Mouse (Mus musculus) hindbrain, embryonic 10.5 days (tissue): ENCODE data around the gene Prkra. TPM values are rescaled to one million over a fixed set of nuclear protein-coding genes. Genes with fewer than 3 reads are reported as not detected.

Source experiments
- DNase-seq: peaks from one replicate; pipeline ENCODE4 v3.0.0-alpha.2; 2017; ENCODE audit warnings: low spot score
- H3K27ac ChIP-seq: fragments of 300-500 bp; sonication (generic); 2 replicates; pipeline ENCODE4 v1.5.1; 2016; ENCODE audit warnings: mild to moderate bottlenecking, moderate library complexity
- H3K27me3 ChIP-seq: fragments of 300-500 bp; sonication (generic); 2 replicates; pipeline ENCODE4 v1.6.1; 2016; ENCODE audit warnings: mild to moderate bottlenecking; ENCODE audit not compliant: poor library complexity, insufficient read depth, severe bottlenecking
- H3K36me3 ChIP-seq: fragments of 300-500 bp; sonication (generic); 2 replicates; pipeline ENCODE4 v1.6.1; 2016; ENCODE audit warnings: mild to moderate bottlenecking, moderate library complexity
- H3K4me1 ChIP-seq: fragments of 300-500 bp; sonication (generic); replicated peaks from 2 replicates; pipeline ENCODE4 v1.6.1; 2016; ENCODE audit warnings: mild to moderate bottlenecking
- H3K4me3 ChIP-seq: fragments of 300-500 bp; sonication (generic); 2 replicates; pipeline ENCODE4 v1.5.1; 2016; ENCODE audit warnings: mild to moderate bottlenecking, moderate library complexity
- H3K9me3 ChIP-seq: fragments of 300-500 bp; sonication (generic); 2 replicates; pipeline ENCODE4 v1.6.1; 2016; ENCODE audit warnings: mild to moderate bottlenecking, moderate library complexity
- WGBS: fragments of 180-500 bp; shearing (Covaris S2); methylation state at CpG from one replicate; pipeline ENCODE4 v1.1.7; 2016; 5-methylcytosine and 5-hydroxymethylcytosine counted together
- polyA plus RNA-seq: library from polyadenylated mRNA; unstranded; fragments of >200 nt; fragmentation: Nextera tagmentation; extraction: Ambion mirVana; gene quantifications from 2 replicates; pipeline ENCODE4 v1.2.1, GENCODE M21; 2016

Prkra gene
- 86.9 and 96.2 TPM in 2 replicates for polyA plus RNA-seq

DNA sequence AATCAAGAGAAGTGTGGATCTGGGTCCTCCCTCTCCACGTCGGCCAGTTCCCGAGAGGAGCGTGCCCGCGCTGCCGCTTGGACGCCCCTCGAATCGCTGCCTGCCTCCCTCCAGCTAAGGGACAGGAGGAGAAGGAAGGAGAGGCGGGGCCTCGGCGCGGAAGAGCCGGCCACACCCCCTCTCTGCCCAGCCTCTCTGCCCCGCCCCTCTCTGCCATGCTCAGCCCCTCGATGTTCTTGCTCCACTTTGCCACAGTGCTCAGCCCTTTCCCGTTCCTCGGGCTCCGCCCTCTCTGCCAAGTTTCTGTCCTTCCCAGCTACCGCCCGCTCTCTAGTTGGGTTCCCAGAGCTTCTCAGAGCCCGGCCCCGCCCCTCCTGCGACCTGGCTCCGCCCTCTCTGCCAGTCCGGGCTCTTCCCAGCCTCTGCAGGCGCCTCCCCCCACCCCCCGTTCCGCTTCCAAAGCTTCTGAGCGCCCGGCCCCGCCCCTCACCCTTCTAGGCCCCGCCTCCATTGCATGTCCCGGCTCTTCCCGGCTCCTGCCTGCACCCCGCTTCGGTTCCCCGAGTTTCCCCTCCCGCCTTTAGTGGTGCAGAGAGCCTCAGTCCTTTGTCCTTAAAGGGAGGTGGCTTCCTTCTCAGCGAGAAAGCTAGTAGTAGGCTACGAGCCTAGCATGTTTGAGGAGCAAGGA, at the start of gene Prkra, which contains the start of gene Pjvk:
Gene Prkra, minus strand, starts transcription at position 133 of the 688 bp plus-strand sequence.
Gene Pjvk, plus strand, starts transcription at position 594 of the 688 bp plus-strand sequence.
- Histone ChIP-seq H3K27ac (peak within 1 kb of the TSS; percentile 96), H3K4me3 (peak within 1 kb of the TSS; percentile 81), H3K9me3 (no peaks in the 10 kb centered on the region), H3K4me1 (peaks cover 26% of the 10 kb centered on the region), H3K27me3 (no peaks in the 10 kb centered on the region), H3K36me3 (peaks cover 16% of the 10 kb centered on the region)
- WGBS: under 1% methylated on average over 42 of the region's 42 CpGs
- DNase-seq: peak; percentile 100

DNA sequence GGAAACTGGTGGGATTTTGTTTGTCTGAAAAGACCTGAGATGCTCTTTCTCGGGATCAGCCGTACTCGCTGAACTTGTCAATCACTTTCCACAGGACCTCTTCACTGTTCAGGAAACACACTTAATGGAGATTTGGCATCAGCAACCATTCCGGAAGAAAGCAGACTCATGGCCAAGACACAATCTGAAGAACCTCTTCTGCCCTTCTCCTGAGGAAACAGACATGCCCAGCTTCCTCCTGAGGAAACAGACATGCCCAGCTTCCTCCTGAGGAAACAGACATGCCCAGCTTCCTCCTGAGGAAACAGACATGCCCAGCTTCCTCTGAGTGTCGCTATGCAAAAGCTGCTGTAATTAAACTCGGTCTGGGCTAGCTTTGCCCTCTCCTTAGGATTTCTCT, 47.5 kb upstream of the Prkra start:
- no peaks in the 10 kb centered on the region for H3K9me3 ChIP-seq
- no peak overlapping the region for H3K27ac ChIP-seq
- 0 out of 2 replicates have a peak, but pooled peaks cover 4% of the 10 kb centered on the region for H3K4me1 ChIP-seq
- peaks cover 81% of the 10 kb centered on the region for H3K36me3 ChIP-seq
- no peak for DNase-seq
- 87% methylated on average over 6 of the region's 6 CpGs for WGBS
- H3K27me3 ChIP-seq: no peaks in the 10 kb centered on the region
- no peak overlapping the region for H3K4me3 ChIP-seq

DNA sequence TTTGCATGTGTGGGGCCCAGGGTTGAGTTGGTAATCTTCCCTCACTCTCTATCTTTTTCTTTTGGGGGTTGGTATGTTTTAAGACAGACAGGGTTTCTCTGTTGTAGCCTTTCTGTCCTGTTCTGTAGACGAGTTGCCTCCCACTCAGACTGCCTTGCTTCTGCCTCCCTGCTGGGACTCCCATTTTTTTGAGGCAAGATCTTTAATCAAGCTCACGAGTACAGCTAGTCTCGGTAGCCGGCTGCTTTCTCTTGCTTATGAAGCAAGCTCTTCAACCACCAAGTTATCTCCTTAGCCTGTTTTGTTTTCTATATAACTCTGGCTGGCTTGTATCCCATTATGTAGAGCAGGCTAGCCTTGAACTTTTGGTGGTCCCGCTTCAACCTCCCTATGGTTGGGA, 46.0 kb upstream of the Prkra start:
- Histone ChIP-seq H3K4me3 (no peak overlapping the region), H3K9me3 (no peaks in the 10 kb centered on the region), H3K4me1 (no peaks in the 10 kb centered on the region), H3K27me3 (no peaks in the 10 kb centered on the region), H3K27ac (no peak overlapping the region), H3K36me3 (peaks cover 90% of the 10 kb centered on the region)
- WGBS: 81% methylated on average over 5 of the region's 5 CpGs
- DNase-seq: no peak

DNA sequence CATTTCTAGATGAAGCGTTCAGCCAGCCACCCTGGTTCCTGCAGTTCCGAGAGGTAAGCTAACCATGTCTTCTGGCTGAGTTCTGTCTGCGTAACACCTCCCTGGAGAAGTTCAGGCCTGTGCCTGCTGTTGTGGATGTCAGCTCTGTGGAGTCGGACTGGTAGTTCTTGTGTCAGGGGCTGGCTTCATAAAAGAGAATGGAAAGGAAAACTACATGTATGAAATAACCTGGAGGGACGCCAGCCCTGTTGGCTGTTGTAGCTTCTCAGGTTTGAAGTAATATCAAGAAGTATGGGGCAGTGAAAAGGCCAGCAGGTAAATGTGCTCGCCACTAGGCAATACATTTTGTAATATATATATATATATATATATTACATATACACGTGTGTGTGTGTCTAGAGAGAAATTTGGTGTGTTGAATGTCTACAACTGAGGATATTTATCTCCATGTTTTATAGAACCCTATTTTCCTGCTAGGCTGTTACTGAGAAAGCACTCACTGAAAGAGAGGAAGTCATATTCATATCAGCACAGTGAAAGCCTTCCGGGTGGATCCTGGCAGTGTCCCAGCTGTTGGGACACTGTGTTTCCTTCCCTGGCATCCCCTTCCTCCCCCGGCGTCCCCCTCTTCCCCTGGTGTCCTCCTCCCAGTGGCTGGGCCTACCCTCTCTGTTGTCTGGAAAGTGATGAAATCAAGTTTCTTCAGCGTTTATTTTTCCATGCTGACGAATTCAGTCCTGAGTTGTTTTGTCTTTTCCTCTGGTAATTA, 42.8 kb upstream of the Prkra start:
- Histone ChIP-seq H3K9me3 (no peaks in the 10 kb centered on the region), H3K4me3 (no peak overlapping the region), H3K36me3 (peaks cover 92% of the 10 kb centered on the region), H3K27ac (no peak overlapping the region), H3K4me1 (0 out of 2 replicates have a peak, but pooled peaks cover 3% of the 10 kb centered on the region), H3K27me3 (no peaks in the 10 kb centered on the region)
- DNase-seq: no peak
- WGBS: 92% methylated on average over 12 of the region's 12 CpGs

DNA sequence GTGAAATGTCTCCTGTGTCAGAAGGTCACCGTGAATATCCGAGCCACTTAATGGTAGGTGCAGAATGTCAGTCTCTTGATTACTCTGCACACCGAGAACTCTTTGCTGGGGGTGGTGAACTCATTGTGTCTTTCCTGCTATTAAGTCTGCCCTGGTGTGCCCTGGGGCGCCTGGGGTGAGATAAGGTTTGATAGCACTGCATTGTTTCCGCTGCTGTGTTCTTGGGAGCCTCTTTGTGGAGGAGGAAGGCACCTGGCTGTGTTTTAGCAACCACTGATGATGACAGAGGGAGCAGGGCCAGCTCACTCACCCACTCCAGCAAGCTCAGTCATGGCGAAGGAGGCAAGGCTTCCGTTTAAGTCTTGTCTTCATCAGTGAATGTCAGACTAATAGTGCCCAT, 40.3 kb upstream of the Prkra start:
- H3K36me3 ChIP-seq: peaks cover 91% of the 10 kb centered on the region
- no peak overlapping the region for H3K4me3 ChIP-seq
- WGBS: 78% methylated on average over 7 of the region's 7 CpGs
- no peaks in the 10 kb centered on the region for H3K27me3 ChIP-seq
- no peaks in the 10 kb centered on the region for H3K9me3 ChIP-seq
- 0 out of 2 replicates have a peak, but pooled peaks cover 3% of the 10 kb centered on the region for H3K4me1 ChIP-seq
- no peak overlapping the region for H3K27ac ChIP-seq
- DNase-seq: no peak

DNA sequence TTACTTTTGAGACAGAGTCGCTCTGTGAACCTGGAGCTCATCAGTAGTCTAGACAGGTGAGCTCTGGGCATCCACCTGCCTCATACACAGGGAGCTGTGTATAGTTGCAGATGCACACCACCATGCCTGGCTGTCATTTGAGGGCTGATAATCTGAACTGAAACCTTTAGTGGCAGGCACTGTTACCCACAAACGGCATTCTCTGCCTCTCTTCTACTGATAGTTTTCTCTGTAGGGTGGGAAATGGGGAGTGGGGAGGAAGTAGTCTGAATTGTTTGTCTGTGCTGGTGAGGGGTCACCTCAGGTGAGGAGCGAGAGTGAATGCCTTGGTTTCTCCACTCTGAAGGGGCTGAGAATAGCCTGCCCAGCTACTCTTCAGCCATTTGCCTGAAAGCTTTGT, 39.8 kb upstream of the Prkra start:
- Histone ChIP-seq H3K4me1 (0 out of 2 replicates have a peak, but pooled peaks cover 3% of the 10 kb centered on the region), H3K9me3 (no peaks in the 10 kb centered on the region), H3K27me3 (no peaks in the 10 kb centered on the region), H3K27ac (no peak overlapping the region), H3K4me3 (no peak overlapping the region), H3K36me3 (peaks cover 91% of the 10 kb centered on the region)
- WGBS: 85% methylated on average over 3 of the region's 3 CpGs
- DNase-seq: no peak

DNA sequence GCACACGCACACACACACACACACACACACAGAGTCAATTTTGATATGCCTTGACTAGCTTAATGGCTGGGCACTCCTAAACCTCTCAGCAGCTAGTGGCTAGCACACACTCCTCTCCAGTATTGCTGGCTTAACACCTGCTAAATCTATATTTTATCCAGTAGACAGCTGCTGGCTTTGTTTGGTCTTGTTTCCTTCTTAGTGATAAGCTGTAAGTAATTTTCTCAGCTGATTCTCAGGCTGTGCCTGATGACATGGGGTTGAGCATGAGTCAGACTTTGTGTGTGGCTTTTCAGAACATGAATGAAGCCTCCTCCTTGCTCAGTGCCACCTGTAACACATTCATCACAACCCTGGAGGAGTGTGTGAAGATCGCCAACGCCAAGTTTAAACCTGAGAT, 39.2 kb upstream of the Prkra start:
- no peak overlapping the region for H3K27ac ChIP-seq
- no peaks in the 10 kb centered on the region for H3K27me3 ChIP-seq
- WGBS: 96% methylated on average over 3 of the region's 3 CpGs
- H3K36me3 ChIP-seq: peaks cover 91% of the 10 kb centered on the region
- H3K4me3 ChIP-seq: no peak overlapping the region
- H3K9me3 ChIP-seq: no peaks in the 10 kb centered on the region
- 0 out of 2 replicates have a peak, but pooled peaks cover 3% of the 10 kb centered on the region for H3K4me1 ChIP-seq
- no peak for DNase-seq

DNA sequence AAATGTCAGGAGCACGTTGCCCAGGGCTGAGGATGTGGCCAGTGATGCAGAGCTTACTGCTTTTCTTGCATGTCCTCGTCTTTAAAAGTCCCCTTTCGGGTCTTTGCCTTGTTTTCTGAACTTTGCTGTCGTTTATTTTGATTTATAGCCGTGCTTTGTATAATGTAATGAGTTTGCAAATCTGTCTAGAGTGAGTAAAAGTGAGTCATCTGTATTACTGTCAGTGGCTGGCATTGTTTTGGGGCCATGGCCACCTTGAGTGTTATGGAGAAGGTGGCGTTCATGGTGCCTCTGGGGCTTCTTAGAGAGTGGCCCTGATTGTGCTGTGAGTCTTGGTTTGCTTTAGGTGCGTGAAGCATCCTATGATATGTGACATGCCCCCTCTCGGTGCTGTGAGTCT, 34.5 kb upstream of the Prkra start:
- Histone ChIP-seq H3K4me3 (no peak overlapping the region), H3K27me3 (no peaks in the 10 kb centered on the region), H3K36me3 (peaks cover 80% of the 10 kb centered on the region), H3K27ac (no peak overlapping the region), H3K9me3 (no peaks in the 10 kb centered on the region), H3K4me1 (no peaks in the 10 kb centered on the region)
- 91% methylated on average over 8 of the region's 8 CpGs for WGBS
- DNase-seq: no peak

DNA sequence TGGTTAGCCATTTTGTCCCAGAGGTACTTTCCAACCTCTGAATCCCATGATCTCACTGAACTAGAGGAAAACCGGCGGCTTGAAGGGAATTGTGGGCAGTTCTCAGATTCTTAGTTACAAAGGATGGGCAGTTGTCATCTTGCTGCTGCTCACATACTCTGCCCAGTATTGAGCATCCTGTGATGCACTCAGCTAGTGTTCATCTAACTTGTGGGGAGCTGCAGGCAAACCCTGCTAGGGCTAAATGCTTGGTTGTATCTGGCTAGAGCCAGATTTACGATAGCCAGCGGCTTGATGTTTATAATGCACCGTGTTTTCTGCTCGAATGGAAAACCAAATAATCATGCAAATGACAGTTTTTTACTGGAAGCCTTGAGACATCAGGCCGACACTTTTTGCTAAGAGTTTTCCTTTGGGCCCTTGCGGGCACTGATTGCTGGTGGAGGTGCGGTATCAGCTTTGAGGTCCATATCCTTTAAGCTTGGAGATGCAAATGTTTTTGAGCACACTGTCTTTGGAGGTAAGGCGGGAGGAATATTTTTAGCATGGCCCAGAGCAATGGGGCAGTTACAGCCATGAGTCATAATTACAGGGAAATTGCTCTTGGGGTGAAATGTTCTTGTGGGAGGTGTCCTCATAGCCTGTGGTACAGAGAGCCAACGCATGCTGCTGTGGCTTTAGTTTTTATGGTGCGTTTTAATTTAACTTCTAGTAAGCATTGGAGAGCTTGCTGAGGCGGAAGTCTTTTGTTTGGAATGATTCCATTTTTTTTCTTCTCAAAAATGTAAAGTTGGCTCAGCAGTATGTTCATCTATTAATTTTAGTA, 28.8 kb upstream of the Prkra start:
- DNase-seq: no peak
- peak overlapping the region; percentile 14 for H3K27ac ChIP-seq
- peaks cover 24% of the 10 kb centered on the region for H3K36me3 ChIP-seq
- 75% methylated on average over 13 of the region's 13 CpGs for WGBS
- peaks cover 45% of the 10 kb centered on the region for H3K4me1 ChIP-seq
- H3K27me3 ChIP-seq: no peaks in the 10 kb centered on the region
- peak overlapping the region; percentile 88 for H3K4me3 ChIP-seq
- no peaks in the 10 kb centered on the region for H3K9me3 ChIP-seq

DNA sequence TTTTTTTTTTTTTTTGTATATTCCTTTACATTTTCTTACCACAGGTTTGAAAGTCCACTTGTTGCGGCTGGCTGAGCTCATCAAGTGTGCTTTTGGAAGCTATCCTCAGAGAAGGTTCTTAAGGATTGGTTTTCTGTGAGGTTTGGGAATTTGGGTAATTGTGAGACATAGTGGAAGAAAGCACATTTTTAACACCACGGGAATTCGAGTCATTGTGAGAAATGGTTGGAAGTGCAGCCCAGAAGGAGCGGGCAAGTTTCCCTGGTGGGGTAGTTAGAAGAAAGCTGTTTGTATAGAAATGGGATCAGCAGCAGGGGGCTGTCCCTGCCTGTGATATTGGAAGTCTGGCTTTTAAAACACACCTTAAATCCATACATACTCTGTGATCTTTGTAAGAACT, 28.1 kb upstream of the Prkra start:
- 10% methylated on average over 4 of the region's 4 CpGs for WGBS
- H3K27ac ChIP-seq: peak overlapping the region; percentile 95
- DNase-seq: no peak

DNA sequence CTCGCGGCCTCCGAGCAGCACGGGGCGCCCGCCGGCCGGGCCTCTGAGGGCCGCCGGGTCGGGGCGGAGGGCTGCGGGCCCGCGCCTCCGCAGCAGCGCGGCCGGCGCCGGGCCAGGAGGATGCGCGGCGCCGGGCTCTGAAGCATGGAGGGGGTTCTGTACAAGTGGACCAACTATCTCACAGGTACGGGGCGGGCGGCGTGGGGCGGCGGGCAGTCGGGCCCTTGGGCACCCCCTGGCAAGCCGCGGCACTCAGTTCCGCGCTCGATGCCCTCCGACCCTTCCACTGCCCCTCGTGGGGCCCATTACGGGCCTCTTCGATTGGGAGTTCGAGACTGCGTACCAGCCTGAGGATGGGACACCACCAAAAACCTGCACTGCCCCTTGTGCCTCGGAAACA, 27.6 kb upstream of the Prkra start:
- peaks cover 15% of the 10 kb centered on the region for H3K36me3 ChIP-seq
- H3K27me3 ChIP-seq: no peaks in the 10 kb centered on the region
- under 1% methylated on average over 44 of the region's 44 CpGs for WGBS
- H3K27ac ChIP-seq: peak overlapping the region; percentile 95
- H3K4me1 ChIP-seq: peaks cover 46% of the 10 kb centered on the region
- no peak for DNase-seq
- no peaks in the 10 kb centered on the region for H3K9me3 ChIP-seq
- H3K4me3 ChIP-seq: peak overlapping the region; percentile 88

More for the DNA sequence above, 28.1 kb upstream of the Prkra start:
- Histone ChIP-seq H3K4me3 (peak overlapping the region; percentile 88), H3K27me3 (no peaks in the 10 kb centered on the region), H3K4me1 (peaks cover 46% of the 10 kb centered on the region), H3K9me3 (no peaks in the 10 kb centered on the region), H3K36me3 (peaks cover 20% of the 10 kb centered on the region)

DNA sequence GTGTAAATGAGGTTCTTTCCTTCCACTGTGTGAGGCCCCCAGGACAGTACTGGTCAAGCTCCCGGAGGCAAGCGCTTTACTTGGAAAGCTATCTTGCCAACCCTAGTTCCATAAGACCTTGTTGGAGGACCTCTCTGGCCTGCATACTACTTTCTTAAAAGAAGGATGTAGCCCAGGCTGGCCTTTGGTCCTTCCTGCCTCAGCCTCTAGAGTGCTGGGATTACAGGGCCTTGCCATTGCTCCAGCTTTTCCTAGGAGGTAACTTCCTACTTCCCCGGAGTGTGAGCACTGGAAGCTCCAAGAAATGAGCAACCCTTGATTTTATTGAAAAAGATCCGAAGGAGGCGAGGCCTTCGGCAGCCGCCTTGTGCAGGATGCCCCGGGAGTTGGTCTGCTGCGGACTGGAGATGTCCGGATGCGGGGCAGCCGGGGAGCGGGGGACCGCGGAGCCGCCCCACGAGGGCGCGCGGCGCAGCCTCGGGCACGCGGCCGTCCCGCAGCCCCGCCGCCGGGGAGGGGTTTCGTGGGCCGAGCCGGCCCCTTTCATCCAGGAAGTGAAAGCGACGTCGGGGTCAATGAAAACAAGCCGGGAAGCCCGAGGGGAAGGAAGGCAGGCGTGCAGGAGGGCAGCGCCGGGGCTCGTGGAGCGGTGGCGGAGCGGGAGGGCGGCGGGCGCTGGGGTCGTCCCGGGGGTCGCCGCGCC, 27.1 kb upstream of the Prkra start, which contains the start of gene Plekha3:
Gene Plekha3, plus strand, starts transcription at position 557 of the 703 bp plus-strand sequence.
- Histone ChIP-seq H3K27me3 (no peaks in the 10 kb centered on the region), H3K36me3 (peaks cover 9% of the 10 kb centered on the region), H3K4me1 (peaks cover 46% of the 10 kb centered on the region), H3K4me3 (peak within 1 kb of the TSS; percentile 88), H3K27ac (peak within 1 kb of the TSS; percentile 95), H3K9me3 (no peaks in the 10 kb centered on the region)
- 5% methylated on average over 52 of the region's 52 CpGs for WGBS
- peak; percentile 82 for DNase-seq
